Mouse (Mus musculus) embryo, embryonic 11.5 days (tissue): Measurements from ENCODE around the gene Luzp1.
A peak's percentile ranks its signal among the peaks of the same experiment; 100 is the strongest.

Experiments
- DNase-seq: peaks from one replicate; pipeline ENCODE4 v3.0.0-alpha.2; 2012; ENCODE audit warnings: low read depth, low spot score

Gene Luzp1

GRCm38 (mm10) chr4:136462086-136462838, 7.3 kb upstream of the Luzp1 start, which contains the start of gene 6030445D17Rik:
Gene 6030445D17Rik (plus strand): TSS chr4:136462250.
- DNase-seq: no peak

- no peak for DNase-seq
These were observed 6.8 kb upstream of the Luzp1 start for GRCm38 (mm10) chr4:136462839-136463178.

- DNase-seq: no peak
These were observed 6.1 kb upstream of the Luzp1 start for GRCm38 (mm10) chr4:136463436-136463835.

GRCm38 (mm10) chr4:136466226-136466625, 3.3 kb upstream of the Luzp1 start:
- no peak for DNase-seq

- DNase-seq: no peak
These were observed 821 bp upstream of the Luzp1 start for GRCm38 (mm10) chr4:136468553-136469327.

- peak; percentile 62 for DNase-seq
These were observed 383 bp downstream of the Luzp1 start for GRCm38 (mm10) chr4:136469941-136470346.

- DNase-seq: no peak
These were observed 948 bp downstream of the Luzp1 start for GRCm38 (mm10) chr4:136470347-136471071.

- no peak for DNase-seq
These were observed 7.1 kb downstream of the Luzp1 start for GRCm38 (mm10) chr4:136476692-136477091.

GRCm38 (mm10) chr4:136486549-136486948, 17.0 kb downstream of the Luzp1 start:
- DNase-seq: no peak

GRCm38 (mm10) chr4:136495993-136496392, 26.4 kb downstream of the Luzp1 start:
- no peak for DNase-seq

GRCm38 (mm10) chr4:136505426-136506215, 36.1 kb downstream of the Luzp1 start:
- no peak for DNase-seq

- DNase-seq: no peak
These were observed 40.3 kb downstream of the Luzp1 start for GRCm38 (mm10) chr4:136509857-136510256.

- no peak for DNase-seq
These were observed 42.1 kb downstream of the Luzp1 start for GRCm38 (mm10) chr4:136511708-136512107.

- no peak for DNase-seq
These were observed 43.3 kb downstream of the Luzp1 start for GRCm38 (mm10) chr4:136512905-136513304.

- no peak for DNase-seq
These were observed 48.6 kb downstream of the Luzp1 start for GRCm38 (mm10) chr4:136518141-136518540.

GRCm38 (mm10) chr4:136518576-136518975, 49.0 kb downstream of the Luzp1 start:
- no peak for DNase-seq

- no peak for DNase-seq
These were observed 50.3 kb downstream of the Luzp1 start for GRCm38 (mm10) chr4:136519866-136520265.

- DNase-seq: no peak
These were observed 52.3 kb downstream of the Luzp1 start for GRCm38 (mm10) chr4:136521898-136522297.

GRCm38 (mm10) chr4:136524309-136524708, 54.7 kb downstream of the Luzp1 start:
- no peak for DNase-seq

GRCm38 (mm10) chr4:136526412-136526811, 56.9 kb downstream of the Luzp1 start:
- peak; percentile 37 for DNase-seq

- DNase-seq: no peak
These were observed 75.6 kb downstream of the Luzp1 start for GRCm38 (mm10) chr4:136545151-136545550.
